Mouse (Mus musculus): ENCODE measurements around the gene Trim58. TPM values are rescaled to one million over a fixed set of nuclear protein-coding genes. Genes with fewer than 3 reads are reported as not detected.

The Trim58 gene
- total RNA-seq, 2 experiments from 2014 or later = not detected

GRCm38 (mm10) chr11:58643350-58643749 lies 3.1 kb downstream of the Trim58 start:
- DNase-seq = peak; percentile 7 to 24

- DNase-seq = no peak
Measured at GRCm38 (mm10) chr11:58655151-58655550, 14.9 kb downstream of the Trim58 start.

- DNase-seq = no peak
Measured at GRCm38 (mm10) chr11:58658596-58658995, 18.3 kb downstream of the Trim58 start, which contains the start of gene Olfr322. Olfr322 (plus strand) TSS chr11:58658782.

- DNase-seq = no peak
Measured at GRCm38 (mm10) chr11:58669252-58669651, 29.0 kb downstream of the Trim58 start.

- no peak for DNase-seq
Measured at GRCm38 (mm10) chr11:58671825-58672224, 31.6 kb downstream of the Trim58 start.

GRCm38 (mm10) chr11:58680799-58681198 lies 40.5 kb downstream of the Trim58 start, which contains the start of gene Olfr320:
Olfr320 (plus strand) TSS chr11:58681099.
- DNase-seq = no peak

GRCm38 (mm10) chr11:58698862-58699261 lies 58.6 kb downstream of the Trim58 start, which contains the start of gene Olfr319:
Olfr319 (plus strand) TSS chr11:58699162.
- no peak for DNase-seq

Other genes with a start within 250 kb of the Trim58 start
- not detected for gene 1810065E05Rik, start 219.4 kb upstream of the Trim58 start, total RNA-seq (2021)
- gene Gm12253, start 207.9 kb upstream of the Trim58 start, total RNA-seq (2021) = not detected
- gene Lypd9, start 187.5 kb upstream of the Trim58 start, total RNA-seq (2021) = not detected
- gene Olfr30, start 178.2 kb upstream of the Trim58 start, total RNA-seq (2021) = not detected
- not detected for gene Olfr332, start 147.9 kb upstream of the Trim58 start, total RNA-seq (2021)
- gene Olfr331, start 137.9 kb upstream of the Trim58 start, total RNA-seq (2021) = not detected
- under 1 TPM in 1 of 2 experiments, not detected in 1; 0.33 TPM for gene Olfr330, start 105.6 kb upstream of the Trim58 start, total RNA-seq (2021)
- 1 to 10 TPM in 1 of 2 experiments, not detected in 1; 1.2 TPM for gene Olfr329-ps, start 94.0 kb upstream of the Trim58 start, total RNA-seq (2021)
- under 1 TPM; 0.17 to 0.26 TPM for gene Olfr328, start 84.8 kb upstream of the Trim58 start, total RNA-seq (2021)
- not detected for gene Olfr224, start 69.9 kb upstream of the Trim58 start, total RNA-seq (2021)
- gene Olfr325, start 62.7 kb upstream of the Trim58 start, total RNA-seq (2021) = not detected
- gene Olfr324, start 45.4 kb upstream of the Trim58 start, total RNA-seq (2021) = not detected
- not detected for gene 2210407C18Rik, start 24.4 kb upstream of the Trim58 start, total RNA-seq (2021)
- gene Olfr323, start 10.0 kb upstream of the Trim58 start, total RNA-seq (2021) = not detected
- not detected for gene Olfr322, start 18.3 kb downstream of the Trim58 start, total RNA-seq (2021)
- not detected for gene Olfr320, start 40.6 kb downstream of the Trim58 start, total RNA-seq (2021)
- not detected for gene Olfr319, start 58.7 kb downstream of the Trim58 start, total RNA-seq (2021)
- gene Olfr318, start 83.5 kb downstream of the Trim58 start, total RNA-seq (2021) = not detected
- gene Olfr317, start 98.7 kb downstream of the Trim58 start, total RNA-seq (2021) = not detected
- gene Olfr316, start 112.3 kb downstream of the Trim58 start, total RNA-seq (2021) = not detected
- not detected for gene Olfr315, start 132.7 kb downstream of the Trim58 start, total RNA-seq (2021)
- not detected for gene Olfr314, start 142.5 kb downstream of the Trim58 start, total RNA-seq (2021)
- 1 to 10 TPM; 1.4 to 2.4 TPM for gene Fam183b, start 161.5 kb downstream of the Trim58 start, total RNA-seq (2021)
- not detected for gene Olfr313, start 174.5 kb downstream of the Trim58 start, total RNA-seq (2021)
- gene Olfr312, start 188.8 kb downstream of the Trim58 start, total RNA-seq (2021) = not detected
- not detected for gene Olfr311, start 198.8 kb downstream of the Trim58 start, total RNA-seq (2021)
- gene Gm12258, start 206.7 kb downstream of the Trim58 start, total RNA-seq (2021) = 1 to 10 TPM; 3.3 to 3.6 TPM
- 1 to 10 TPM; 4.4 to 6.2 TPM for gene 2810021J22Rik, start 226.8 kb downstream of the Trim58 start, total RNA-seq (2021)

All from adrenal gland, postnatal 36 days (tissue).